Mouse (Mus musculus): ENCODE measurements around the gene Pdss2.

DNA sequence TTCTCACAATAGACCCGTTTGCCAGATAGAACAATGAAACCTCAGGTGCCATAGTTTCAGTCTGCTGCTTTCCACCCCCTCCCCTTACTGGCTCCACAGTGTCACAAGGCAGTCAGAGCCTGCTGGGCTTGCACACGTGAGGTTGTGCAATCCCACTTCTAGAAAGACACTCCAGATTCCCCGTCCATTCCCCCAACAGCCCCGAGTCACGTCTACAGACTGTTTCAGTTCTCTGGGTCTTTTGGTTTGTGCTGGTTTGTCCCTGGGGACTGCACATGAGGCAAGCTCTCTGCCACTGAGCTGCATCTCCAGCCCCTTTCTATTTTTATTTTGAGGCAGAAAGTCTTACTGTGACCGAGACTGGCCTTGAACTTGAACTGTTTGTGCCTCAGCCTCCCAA, 196.1 kb downstream of the Pdss2 start:
- TF ChIP-seq CTCF (IDR thresholded peaks at IDR 0.05; ENCODE audit: low read depth, low read length) (no peak), POLR2A (IDR thresholded peaks at IDR 0.05; ENCODE audit: extremely low read depth, insufficient read depth, low read length) (no peak)

Data from liver, adult 2 months (tissue).